Mouse (Mus musculus) liver (tissue): Measurements from ENCODE around the gene Tecr.

Experiments used
- DNase-seq: peaks from one replicate; pipeline ENCODE4 v3.0.0-alpha.2; 2020; ENCODE audit warnings: mixed read lengths

Tecr gene

GRCm38 (mm10) chr8:83535736-83536135 lies 72.0 kb downstream of the Tecr start, which contains the start of gene Olfr370:
Gene Olfr370, plus strand, starts transcription at chr8:83535780.
- no peak for DNase-seq

- no peak for DNase-seq
Observed at GRCm38 (mm10) chr8:83534802-83535201, 73.0 kb downstream of the Tecr start.
